Mouse (Mus musculus): Measurements from ENCODE around the gene Carm1.
"Not testable (repeated sequence)": the region's sequence is repeated elsewhere in the genome, so short reads cannot be mapped to it uniquely, and the experiment has no call there.

Carm1 gene

GRCm38 (mm10) chr9:21575253-21575652, 28.6 kb downstream of the Carm1 start:
- DNase-seq (ENCODE audit: low read depth, low spot score), result no peak

DNA sequence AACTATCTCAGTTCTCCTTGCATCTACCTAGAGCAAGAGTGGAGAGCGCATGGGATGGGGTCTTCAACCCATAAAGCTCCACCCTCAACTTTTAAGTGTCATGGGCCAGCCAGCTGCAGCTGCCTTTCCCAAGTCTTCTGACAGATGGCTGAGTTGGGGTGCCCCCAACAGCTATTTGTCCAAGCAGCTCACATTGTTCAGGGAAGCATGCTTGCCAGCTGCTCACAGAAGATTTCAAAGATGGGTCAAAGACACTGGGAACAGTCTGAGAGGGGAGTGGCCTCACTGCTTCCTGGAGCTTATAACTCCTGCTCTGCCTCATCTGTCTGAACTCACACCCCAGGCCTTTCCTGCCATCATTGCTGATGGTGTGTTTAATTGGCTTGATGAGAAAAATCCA, 29.6 kb downstream of the Carm1 start:
- no peak for DNase-seq (ENCODE audit: low read depth, low spot score)

DNA sequence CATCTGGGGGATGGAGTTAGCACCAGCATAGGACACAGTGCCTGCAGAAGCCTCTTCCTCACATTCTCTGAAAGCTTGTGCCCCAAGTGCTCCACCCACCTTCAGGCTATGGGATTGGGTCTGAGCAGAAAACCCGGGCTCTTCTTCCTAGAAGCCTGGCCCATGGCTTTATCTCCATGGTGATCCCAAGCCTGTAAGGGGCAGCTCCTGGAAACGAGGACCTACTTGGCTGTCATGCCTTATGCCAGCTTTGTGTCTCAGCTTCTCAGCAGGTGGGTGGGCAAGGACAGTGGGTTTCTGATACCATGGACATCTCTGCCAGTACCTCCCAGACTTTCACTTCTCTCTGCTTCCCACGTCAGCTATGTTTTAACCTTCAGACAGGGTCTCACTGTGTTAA, 31.5 kb downstream of the Carm1 start:
- DNase-seq (ENCODE audit: low read depth, low spot score), result no peak

DNA sequence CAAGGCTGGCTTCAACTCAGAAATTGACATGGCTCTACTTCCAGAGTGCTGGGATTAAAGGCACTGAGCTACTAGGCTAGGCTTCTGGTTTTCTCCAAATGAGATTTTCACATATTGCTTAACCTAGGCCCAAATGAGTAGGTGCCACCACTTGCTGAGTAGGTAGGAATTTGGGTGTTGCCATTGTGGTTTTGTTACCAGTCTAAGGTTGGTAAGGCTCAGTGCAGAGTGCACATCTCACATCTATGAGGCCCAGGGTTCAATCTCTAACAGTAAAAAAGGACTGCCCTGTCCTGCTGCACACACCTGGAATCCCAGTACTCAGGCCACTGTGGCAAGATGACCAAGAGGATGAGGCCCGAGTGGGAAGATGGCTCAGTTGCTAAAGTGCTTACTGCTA, 38.7 kb downstream of the Carm1 start:
- DNase-seq (ENCODE audit: low read depth, low spot score), result no peak

GRCm38 (mm10) chr9:21587678-21588349, 41.1 kb downstream of the Carm1 start:
- DNase-seq (ENCODE audit: low read depth, low spot score), result no peak

DNA sequence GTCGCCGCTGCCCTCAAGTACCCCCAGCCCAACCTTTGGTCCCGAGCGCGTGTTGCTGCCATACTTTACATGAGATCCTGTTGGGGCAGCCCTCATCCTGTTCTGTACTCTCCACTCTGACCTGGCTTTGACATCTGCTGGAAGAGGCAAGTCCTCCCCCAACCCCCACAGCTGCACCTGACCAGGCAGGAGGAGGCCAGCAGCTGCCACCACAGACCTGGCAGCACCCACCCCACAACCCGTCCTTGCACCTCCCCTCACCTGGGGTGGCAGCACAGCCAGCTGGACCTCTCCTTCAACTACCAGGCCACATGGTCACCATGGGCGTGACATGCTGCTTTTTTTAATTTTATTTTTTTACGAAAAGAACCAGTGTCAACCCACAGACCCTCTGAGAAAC, 41.7 kb downstream of the Carm1 start:
- DNase-seq (ENCODE audit: low read depth, low spot score), result no peak

DNA sequence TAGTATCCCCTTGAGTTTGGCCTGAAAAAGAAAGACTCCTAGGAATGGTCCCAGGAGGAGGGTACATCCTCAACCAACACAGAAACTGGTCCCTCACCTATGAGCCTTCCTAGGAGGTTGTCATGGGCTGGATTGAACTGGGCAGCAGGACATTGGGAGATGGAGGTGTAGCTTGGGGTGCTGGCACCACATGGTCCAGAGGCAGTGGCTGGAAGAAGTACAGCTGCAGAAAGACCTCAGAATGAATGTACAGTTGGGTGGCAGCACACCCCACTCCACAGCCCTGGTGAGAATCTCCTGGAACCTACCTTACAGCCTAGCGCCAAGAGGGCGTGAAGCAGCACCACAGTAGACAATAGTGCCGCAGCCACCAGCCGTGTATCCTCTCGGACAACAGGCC, 42.8 kb downstream of the Carm1 start:
- no peak for DNase-seq (ENCODE audit: low read depth, low spot score)

DNA sequence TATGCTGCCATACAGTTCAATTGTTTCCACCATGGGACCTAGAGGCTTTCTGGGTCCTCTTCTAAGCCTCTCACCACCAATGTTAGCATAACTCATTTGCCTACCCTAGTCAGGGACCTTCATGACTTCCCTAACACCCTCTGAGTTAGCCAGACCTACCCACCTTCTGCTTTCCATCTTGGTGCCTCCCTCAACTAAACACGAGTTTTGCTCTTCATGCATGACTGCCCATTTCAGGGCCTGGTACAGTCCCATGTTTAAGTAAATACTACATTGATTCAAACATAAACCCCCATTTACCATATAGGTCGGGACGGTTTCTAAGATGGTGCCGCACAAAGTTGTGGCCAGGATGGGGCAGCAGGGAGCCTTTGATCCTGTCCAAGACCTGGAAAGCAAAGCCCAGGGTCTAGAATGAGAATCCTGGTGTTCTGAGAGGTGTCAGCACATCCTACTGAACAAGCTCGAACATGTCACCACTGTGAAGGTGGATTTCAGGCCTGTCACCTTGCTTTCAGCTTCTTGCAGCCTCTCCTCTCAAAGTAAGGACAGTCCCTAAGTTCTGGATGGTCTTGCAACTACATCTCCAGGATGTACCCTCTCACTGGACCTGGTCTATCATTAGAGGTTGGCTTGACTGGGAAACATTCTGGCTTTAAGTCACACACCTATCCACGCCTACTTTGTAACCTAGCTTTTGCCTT, 44.6 kb downstream of the Carm1 start:
- DNase-seq (ENCODE audit: low read depth, low spot score), result no peak

- DNase-seq (ENCODE audit: low read depth, low spot score), result no peak
Measured at GRCm38 (mm10) chr9:21591831-21592702, 45.4 kb downstream of the Carm1 start.

DNA sequence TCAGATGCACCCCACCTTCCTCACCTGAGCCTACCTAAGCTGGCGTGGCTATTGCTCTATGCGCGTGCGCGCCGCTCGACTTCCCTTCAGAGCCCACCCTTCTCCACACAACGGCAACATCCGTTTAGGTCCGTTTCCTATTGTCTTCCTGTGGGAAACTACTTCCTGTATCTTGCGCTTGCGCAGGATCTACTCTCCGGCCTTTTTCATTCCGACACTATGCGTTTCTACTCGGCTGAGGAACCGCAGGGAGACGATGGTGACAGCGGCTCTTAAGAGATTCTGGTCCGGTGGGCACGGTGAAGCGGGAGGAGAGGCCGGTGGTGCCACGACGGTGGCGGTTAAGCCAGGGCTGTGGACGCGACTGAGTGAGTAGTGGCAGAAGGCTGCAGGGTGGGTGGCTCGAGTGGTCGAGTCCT, 46.0 kb downstream of the Carm1 start, which contains the start of the genes Timm29 and Yipf2:
TSS of gene Timm29 (plus strand) at position 20 of the 419 bp plus-strand sequence.
TSS of gene Yipf2 (minus strand) at position 126 of the 419 bp plus-strand sequence.
- peak; percentile 95 for DNase-seq (ENCODE audit: low read depth, low spot score)

DNA sequence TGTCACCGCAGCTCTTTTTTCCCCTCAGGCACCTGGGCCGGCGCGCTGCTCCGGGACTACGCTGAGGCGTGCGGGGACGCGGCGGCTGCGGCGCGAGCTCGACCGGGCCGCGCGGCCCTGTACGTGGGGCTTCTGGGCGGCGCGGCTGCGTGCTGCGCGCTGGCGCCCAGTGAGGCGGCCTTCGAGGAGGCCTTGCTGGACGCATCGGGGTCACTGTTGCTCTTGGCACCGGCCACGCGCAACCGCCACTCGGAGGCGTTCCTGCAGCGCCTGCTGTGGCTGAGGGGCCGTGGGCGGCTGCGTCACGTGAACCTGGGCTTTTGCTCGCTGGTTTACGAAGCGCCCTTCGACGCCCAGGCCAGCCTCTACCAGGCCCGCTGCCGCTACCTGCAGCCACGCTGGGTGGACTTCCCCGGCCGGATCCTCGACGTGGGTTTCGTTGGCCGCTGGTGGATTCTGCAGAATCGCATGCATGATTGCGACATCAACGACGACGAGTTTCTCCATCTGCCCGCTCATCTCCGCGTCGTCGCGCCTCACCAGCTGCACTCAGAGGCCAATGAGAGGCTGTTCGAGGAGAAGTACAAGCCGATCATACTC, 46.5 kb downstream of the Carm1 start:
- DNase-seq (ENCODE audit: low read depth, low spot score), result no peak

GRCm38 (mm10) chr9:21594350-21594749, 47.7 kb downstream of the Carm1 start:
- not testable (repeated sequence) for DNase-seq (ENCODE audit: low read depth, low spot score)

DNA sequence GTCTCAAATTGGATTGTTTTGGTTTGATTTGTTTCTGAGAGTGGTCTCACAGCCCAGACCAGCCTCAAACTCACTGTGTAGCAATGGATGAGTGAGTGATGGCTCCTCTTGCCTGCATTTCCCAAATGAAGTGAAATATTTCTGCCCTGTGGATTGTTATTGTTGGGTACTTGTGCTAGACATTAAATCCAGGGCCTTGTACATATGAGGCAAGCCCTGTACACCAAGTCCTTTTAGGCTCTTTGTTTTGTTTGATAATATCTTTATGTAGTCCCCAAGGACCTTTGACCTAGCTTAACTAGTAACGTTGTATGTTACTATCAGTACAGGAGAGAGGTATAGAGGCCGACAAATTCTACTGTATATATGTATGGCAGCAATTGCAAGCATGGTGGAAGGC, 48.1 kb downstream of the Carm1 start:
- no peak for DNase-seq (ENCODE audit: low read depth, low spot score)

DNA sequence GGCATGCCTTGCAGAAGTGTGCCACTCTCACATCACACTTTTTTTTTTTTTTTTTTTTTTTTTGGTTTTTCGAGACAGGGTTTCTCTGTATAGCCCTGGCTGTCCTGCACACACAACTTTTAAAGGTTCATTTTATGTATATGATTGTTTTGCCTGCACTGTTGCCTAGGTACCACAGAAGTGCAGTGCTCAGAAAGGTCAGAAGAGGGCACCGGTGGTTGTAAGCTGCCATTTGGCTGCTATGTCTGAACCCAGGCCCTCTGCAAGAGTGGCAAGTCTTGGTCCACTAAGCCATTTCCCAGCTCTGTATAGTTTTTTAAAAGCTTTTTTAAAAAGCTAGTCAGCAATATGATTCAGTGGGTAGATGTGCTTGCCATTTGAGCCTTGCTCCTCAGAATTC, 51.5 kb downstream of the Carm1 start:
- DNase-seq (ENCODE audit: low read depth, low spot score), result no peak

GRCm38 (mm10) chr9:21600186-21600585, 53.5 kb downstream of the Carm1 start:
- DNase-seq (ENCODE audit: low read depth, low spot score), result no peak

- DNase-seq (ENCODE audit: low read depth, low spot score), result no peak
Measured at GRCm38 (mm10) chr9:21601073-21601472, 54.4 kb downstream of the Carm1 start.

DNA sequence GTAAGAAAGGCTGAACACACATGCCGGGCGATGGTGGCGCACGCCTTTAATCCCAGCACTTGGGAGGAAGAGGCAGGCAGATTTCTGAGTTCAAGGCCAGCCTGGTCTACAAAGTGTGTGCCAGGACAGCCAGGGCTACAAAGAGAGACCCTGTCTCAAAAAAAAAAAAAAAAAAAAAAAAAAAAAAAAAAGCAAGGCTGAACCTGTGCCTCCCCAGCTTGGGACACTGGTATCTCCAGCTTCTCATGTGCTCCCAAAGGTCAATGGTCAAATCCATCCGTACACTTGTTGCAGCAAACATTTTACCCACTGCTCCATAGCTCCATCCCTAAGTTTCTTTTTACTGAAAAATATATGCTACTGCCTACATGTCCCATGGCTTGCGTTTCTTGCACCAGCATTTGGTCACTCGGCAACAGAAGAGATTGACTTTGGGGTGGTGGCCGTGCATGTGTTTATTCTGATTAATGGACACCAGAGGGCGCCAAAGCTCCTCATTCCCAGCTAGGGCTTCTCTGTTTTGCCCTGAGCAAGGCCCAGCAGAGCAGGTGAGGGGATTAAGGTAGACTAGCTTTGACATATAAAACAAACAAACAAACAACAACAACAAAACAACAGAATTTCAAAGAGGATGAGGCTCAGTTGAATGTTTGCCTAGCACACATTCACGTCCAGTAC, 55.2 kb downstream of the Carm1 start:
- DNase-seq (ENCODE audit: low read depth, low spot score), result peak; percentile 71

DNA sequence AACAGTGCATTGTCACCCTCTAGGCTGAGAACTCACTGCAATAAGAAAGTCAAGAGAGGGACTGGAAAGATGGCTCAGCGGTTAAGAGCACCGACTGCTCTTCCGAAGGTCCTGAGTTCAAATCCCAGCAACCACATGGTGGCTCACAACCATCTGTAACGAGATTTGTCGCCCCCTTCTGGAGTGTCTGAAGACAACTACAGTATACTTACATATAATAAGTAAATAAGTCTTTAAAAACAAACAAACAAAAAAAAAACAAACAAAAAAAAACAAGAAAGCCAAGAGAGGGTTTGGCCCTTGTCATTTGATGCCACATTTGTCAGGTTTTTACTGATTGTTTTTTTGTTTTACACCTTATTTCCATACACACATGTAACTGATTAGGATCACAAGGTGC, 57.4 kb downstream of the Carm1 start:
- no peak for DNase-seq (ENCODE audit: low read depth, low spot score)

GRCm38 (mm10) chr9:21605865-21606264, 59.2 kb downstream of the Carm1 start:
- DNase-seq (ENCODE audit: low read depth, low spot score), result no peak

- DNase-seq (ENCODE audit: low read depth, low spot score), result no peak
Measured at GRCm38 (mm10) chr9:21606648-21607047, 60.0 kb downstream of the Carm1 start.

DNA sequence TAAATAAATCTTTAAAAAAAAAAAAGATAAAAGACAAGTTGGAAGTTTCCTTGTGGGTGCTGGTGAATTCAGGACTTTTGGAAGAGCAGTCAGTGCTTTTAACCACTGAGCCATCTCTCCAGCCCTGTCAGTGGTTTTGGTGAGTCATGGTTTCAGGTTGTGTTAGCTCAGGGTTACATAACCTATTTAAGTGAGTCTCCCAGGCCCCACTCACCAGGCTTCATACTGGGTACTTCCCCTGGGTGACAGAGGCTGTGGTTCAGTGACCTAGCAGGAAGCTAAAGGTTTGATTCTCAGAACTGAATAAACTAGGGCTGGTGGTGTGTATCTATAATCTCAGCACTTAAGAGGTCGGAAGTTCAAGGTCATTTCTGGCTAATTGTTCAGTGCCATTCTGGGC, 63.2 kb downstream of the Carm1 start:
- DNase-seq (ENCODE audit: low read depth, low spot score), result no peak

All from embryo, embryonic 11.5 days (tissue).